Mouse (Mus musculus) MEL (cell line): ENCODE results near the gene Asap3.

Experiments used
- CHD2 ChIP-seq: IDR thresholded peaks from 2 replicates; pipeline ENCODE4 v1.6.1; 2011; ENCODE audit warnings: low read length, improper control_type of control experiment
- CTCF ChIP-seq, 3 experiments: IDR thresholded peaks in 2 of 3; conservative IDR thresholded peaks in 1 of 3; 2 replicates each; pipeline ENCODE4 v1.5.1; 2011 to 2012; ENCODE audit warnings: low read length in 3 of 3, low read depth in 2 of 3, mild to moderate bottlenecking in 2 of 3, improper control_type of control experiment in 1 of 3, inconsistent platforms in 1 of 3, mixed read lengths in 1 of 3, moderate library complexity in 1 of 3; ENCODE audit not compliant: control insufficient read depth in 1 of 3, insufficient read depth in 1 of 3, poor library complexity in 1 of 3, severe bottlenecking in 1 of 3
- EP300 ChIP-seq, 2 experiments: IDR thresholded peaks; 2 replicates each; pipeline ENCODE4 v1.6.1; 2011; ENCODE audit warnings: improper control_type of control experiment in 2 of 2, low read length in 2 of 2, low read depth in 1 of 2, mild to moderate bottlenecking in 1 of 2
- HCFC1 ChIP-seq: IDR thresholded peaks from 2 replicates; pipeline ENCODE4 v1.6.1; 2012; ENCODE audit warnings: low read depth, mild to moderate bottlenecking, inconsistent platforms, low read length, improper control_type of control experiment, moderate library complexity
- POLR2A ChIP-seq, 2 experiments: IDR thresholded peaks; 2 replicates each; pipeline ENCODE4 v1.6.1; 2011 to 2012; ENCODE audit warnings: low read length in 2 of 2, mild to moderate bottlenecking in 2 of 2, control low read depth in 1 of 2, improper control_type of control experiment in 1 of 2, low read depth in 1 of 2, moderate library complexity in 1 of 2; ENCODE audit not compliant: control insufficient read depth in 1 of 2, insufficient read depth in 1 of 2, poor library complexity in 1 of 2
- SIN3A ChIP-seq: IDR thresholded peaks from 2 replicates; pipeline ENCODE4 v1.6.1; 2012; ENCODE audit warnings: low read length, improper control_type of control experiment, inconsistent platforms
- UBTF ChIP-seq: IDR thresholded peaks from 2 replicates; pipeline ENCODE4 v1.6.1; 2012; ENCODE audit warnings: low read depth, mild to moderate bottlenecking, inconsistent platforms, low read length, improper control_type of control experiment, moderate library complexity, borderline replicate concordance; ENCODE audit not compliant: insufficient read depth
- USF2 ChIP-seq, 2 experiments: IDR thresholded peaks; 2 replicates each; pipeline ENCODE4 v1.6.1; 2011 to 2012; ENCODE audit warnings: improper control_type of control experiment in 2 of 2, low read length in 2 of 2, borderline replicate concordance in 1 of 2, inconsistent platforms in 1 of 2, low read depth in 1 of 2, mild to moderate bottlenecking in 1 of 2; ENCODE audit not compliant: insufficient read depth in 1 of 2
- ZKSCAN1 ChIP-seq: IDR thresholded peaks from 2 replicates; pipeline ENCODE4 v1.6.1; 2012; ENCODE audit warnings: low read depth, mild to moderate bottlenecking, inconsistent platforms, low read length, improper control_type of control experiment, moderate library complexity

DNA sequence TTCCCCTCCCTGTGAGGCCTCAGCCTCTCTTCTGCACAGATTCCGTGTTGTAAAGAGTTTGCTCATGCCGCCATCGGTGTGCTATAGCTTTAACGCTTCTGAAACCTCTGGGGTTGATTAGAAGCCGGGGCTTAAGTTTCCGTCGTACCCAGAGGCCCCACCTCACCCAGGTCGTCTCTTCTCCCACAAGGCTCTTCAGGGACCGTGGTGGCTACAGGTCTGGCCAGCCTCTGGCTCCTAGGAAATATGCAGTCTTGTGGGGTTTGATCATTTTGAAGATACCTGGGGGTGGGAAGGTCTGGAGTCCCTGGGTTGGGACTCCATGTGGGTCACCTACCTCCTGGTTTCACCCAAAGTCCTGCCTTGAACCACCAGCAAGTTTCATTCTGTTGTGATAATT lies 10.5 kb upstream of the Asap3 start:
- TF ChIP-seq POLR2A (IDR thresholded peaks at IDR 0.05; ENCODE audit: control insufficient read depth in 1 of 2, insufficient read depth in 1 of 2, low read depth in 1 of 2, low read length in 2 of 2, poor library complexity in 1 of 2) (no peak), EP300 (IDR thresholded peaks at IDR 0.05; ENCODE audit: low read depth in 1 of 2, low read length in 2 of 2) (no peak), CTCF (IDR thresholded peaks at IDR 0.05 in 2 of 3, conservative IDR thresholded peaks at IDR 0.05 in 1 of 3; ENCODE audit: control insufficient read depth in 1 of 3, insufficient read depth in 1 of 3, low read depth in 2 of 3, low read length in 3 of 3, poor library complexity in 1 of 3, severe bottlenecking in 1 of 3) (no peak), USF2 (IDR thresholded peaks at IDR 0.05; ENCODE audit: borderline replicate concordance in 1 of 2, insufficient read depth in 1 of 2, low read depth in 1 of 2, low read length in 2 of 2) (no peak), ZKSCAN1 (no peak), UBTF (no peak), HCFC1 (no peak), CHD2 (no peak), SIN3A (no peak)
